In genomic region chr5:142812621-142812975, GRCm38 (mm10) we compare ENCODE assay signal across 8 mouse cellular contexts. TPM values are rescaled to one million over a fixed set of nuclear protein-coding genes. Genes with fewer than 3 reads are reported as not detected.
DNase-seq lines count a peak whose midpoint lies in the region; ATAC-seq and TF ChIP-seq lines count a peak whose summit lies in the region.

No protein-coding gene starts in this region.

- TF ChIP-seq EP300 in heart, postnatal 0 days (IDR thresholded peaks at IDR 0.05; ENCODE audit: low read depth): no peak

- H3ac ChIP-seq in myocyte (ENCODE audit: control insufficient read depth, insufficient read length): peak overlapping the region; percentile 92

- intact Hi-C loops in heart, postnatal 10 days (cut with DNase I): loop anchor here (5.0 kb wide), 1 partner anchor 65 kb away; no protein-coding TSS in a partner anchor
- intact Hi-C loops in gastrocnemius, postnatal 36 days (cut with DNase I): loop anchor here (5.0 kb wide), 1 partner anchor 40 kb away; no protein-coding TSS in a partner anchor

- 32% methylated on average over 8 of the region's 8 CpGs for WGBS in heart, postnatal 0 days
- WGBS in embryonic facial prominence, embryonic 14.5 days: 5% methylated on average over 8 of the region's 8 CpGs
- WGBS in intestine, postnatal 0 days: 13% methylated on average over 8 of the region's 8 CpGs

- peak overlapping the region; percentile 98; the same call in 1 of the 2 replicates for H3K9ac ChIP-seq in heart, postnatal 0 days (replicated peaks; ENCODE audit: low read depth, low read length)
- peak overlapping the region; percentile 100 for H3K9ac ChIP-seq in embryonic facial prominence, embryonic 14.5 days (ENCODE audit: low read depth, low read length)
- peak overlapping the region; percentile 99 for H3K9ac ChIP-seq in intestine, postnatal 0 days (ENCODE audit: low read depth, low read length)

- peaks cover 31% of the 10 kb centered on the region for H3K4me1 ChIP-seq in heart, postnatal 0 days (ENCODE audit: control insufficient read depth, insufficient read depth)
- H3K4me1 ChIP-seq in embryonic facial prominence, embryonic 14.5 days (ENCODE audit: control insufficient read depth, insufficient read depth, low read length): peaks cover 36% of the 10 kb centered on the region
- H3K4me1 ChIP-seq in intestine, postnatal 0 days (replicated peaks; ENCODE audit: control insufficient read depth, insufficient read depth, low read length): peaks cover 21% of the 10 kb centered on the region; the same call in 1 of the 2 replicates

- H3K4me3 ChIP-seq in heart, postnatal 0 days (ENCODE audit: low read depth, low read length): peak overlapping the region; percentile 88
- H3K4me3 ChIP-seq in embryonic facial prominence, embryonic 14.5 days (ENCODE audit: low read depth, low read length): peak overlapping the region; percentile 98
- peak overlapping the region; percentile 92 for H3K4me3 ChIP-seq in intestine, postnatal 0 days (ENCODE audit: low read depth, low read length)
- peak overlapping the region; percentile 99 for H3K4me3 ChIP-seq in myocyte

- no peak for TF ChIP-seq POLR2A in myocyte (IDR thresholded peaks at IDR 0.05; ENCODE audit: insufficient read length, low read depth)

- peak overlapping the region; percentile 99 for H3K27ac ChIP-seq in heart, postnatal 0 days (ENCODE audit: low read depth)
- peak overlapping the region; percentile 100 for H3K27ac ChIP-seq in embryonic facial prominence, embryonic 14.5 days (replicated peaks; ENCODE audit: low read depth, low read length)
- H3K27ac ChIP-seq in intestine, postnatal 0 days (ENCODE audit: low read depth, low read length): peak overlapping the region; percentile 41; the same call in 1 of the 2 replicates

- H3K9me3 ChIP-seq in heart, postnatal 0 days (replicated peaks; ENCODE audit: control insufficient read depth, low read length): no peaks in the 10 kb centered on the region
- H3K9me3 ChIP-seq in embryonic facial prominence, embryonic 14.5 days (ENCODE audit: control insufficient read depth, low read length): no peaks in the 10 kb centered on the region
- no peaks in the 10 kb centered on the region for H3K9me3 ChIP-seq in intestine, postnatal 0 days (ENCODE audit: control insufficient read depth)

- peaks cover 90% of the 10 kb centered on the region for H3K79me2 ChIP-seq in myocyte (ENCODE audit: control insufficient read depth, insufficient read depth)

- no peak for ATAC-seq in heart, postnatal 0 days (ENCODE audit: insufficient read depth, low read depth)
- no peak for ATAC-seq in embryonic facial prominence, embryonic 14.5 days (ENCODE audit: low read depth)
- ATAC-seq in intestine, postnatal 0 days: no peak

- H3K4me2 ChIP-seq in heart, postnatal 0 days (ENCODE audit: low read depth, low read length): peak overlapping the region; percentile 92
- peak overlapping the region; percentile 99 for H3K4me2 ChIP-seq in embryonic facial prominence, embryonic 14.5 days (ENCODE audit: low read depth, low read length)
- peak overlapping the region; percentile 92 for H3K4me2 ChIP-seq in intestine, postnatal 0 days (replicated peaks; ENCODE audit: low read depth)
- peak overlapping the region; percentile 83 for H3K4me2 ChIP-seq in myocyte (ENCODE audit: low read depth)

- no peaks in the 10 kb centered on the region for H3K27me3 ChIP-seq in heart, postnatal 0 days (ENCODE audit: control insufficient read depth, insufficient read depth, low read length)
- no peaks in the 10 kb centered on the region for H3K27me3 ChIP-seq in embryonic facial prominence, embryonic 14.5 days (replicated peaks; ENCODE audit: control insufficient read depth, insufficient read depth, low read length)
- H3K27me3 ChIP-seq in intestine, postnatal 0 days (replicated peaks; ENCODE audit: control insufficient read depth, insufficient read depth, low read length): no peaks in the 10 kb centered on the region
- H3K27me3 ChIP-seq in myocyte (ENCODE audit: control insufficient read depth, insufficient read depth, insufficient read length): no peaks in the 10 kb centered on the region

- H3K36me3 ChIP-seq in heart, postnatal 0 days (replicated peaks; ENCODE audit: control insufficient read depth, insufficient read depth, low read length): peaks cover 7% of the 10 kb centered on the region; the same call in 1 of the 2 replicates
- H3K36me3 ChIP-seq in embryonic facial prominence, embryonic 14.5 days (ENCODE audit: control insufficient read depth, insufficient read depth, low read length): peaks cover 61% of the 10 kb centered on the region
- H3K36me3 ChIP-seq in intestine, postnatal 0 days (ENCODE audit: control insufficient read depth, insufficient read depth): no peaks in the 10 kb centered on the region; the same call in 1 of the 2 replicates
- peaks cover 6% of the 10 kb centered on the region for H3K36me3 ChIP-seq in myocyte (ENCODE audit: control insufficient read depth, insufficient read depth)

- DNase-seq in heart, postnatal 0 days (ENCODE audit: low spot score): no peak
- no peak for DNase-seq in heart, postnatal 10 days
- DNase-seq in embryonic facial prominence, embryonic 14.5 days (ENCODE audit: low spot score): no peak
- DNase-seq in spleen, adult 12 weeks (ENCODE audit: low spot score): no peak
- no peak for DNase-seq in gastrocnemius, postnatal 36 days
- no peak for DNase-seq in layer of hippocampus, adult 9-10 months (ENCODE audit: low spot score)

- TF ChIP-seq CTCF in heart, postnatal 0 days (IDR thresholded peaks at IDR 0.05; ENCODE audit: low read depth): no peak
- no peak for TF ChIP-seq CTCF in intestine, postnatal 0 days (IDR thresholded peaks at IDR 0.05; ENCODE audit: low read depth)

TF ChIP-seq in myocyte, 11 proteins besides CTCF, POLR2A, EP300 and RAD21:
- TF ChIP-seq MYOG (IDR thresholded peaks at IDR 0.05; ENCODE audit: control insufficient read depth in 1 of 3, insufficient read depth in 1 of 3, insufficient read length in 2 of 3, low read depth in 2 of 3): no peak
- no peak for TF ChIP-seq MYOD1 (IDR thresholded peaks at IDR 0.05; ENCODE audit: control insufficient read depth in 1 of 3, insufficient read length in 2 of 3, low read depth in 2 of 3)
- no peak for TF ChIP-seq MAX (IDR thresholded peaks at IDR 0.05; ENCODE audit: low read depth)
- TF ChIP-seq CEBPB (IDR thresholded peaks at IDR 0.05; ENCODE audit: insufficient read depth, poor library complexity, severe bottlenecking): no peak
- TF ChIP-seq SRF (IDR thresholded peaks at IDR 0.05; ENCODE audit: control insufficient read depth, insufficient read length, low read depth): no peak
- no peak for TF ChIP-seq TCF12 (IDR thresholded peaks at IDR 0.05; ENCODE audit: insufficient read depth, poor library complexity, severe bottlenecking)
- TF ChIP-seq TCF3 (IDR thresholded peaks at IDR 0.05; ENCODE audit: insufficient read length, low read depth): no peak
- TF ChIP-seq E2F4 (IDR thresholded peaks at IDR 0.05; ENCODE audit: insufficient read depth): no peak
- TF ChIP-seq POLR2AphosphoS2 (IDR thresholded peaks at IDR 0.05; ENCODE audit: insufficient read length, low read depth): no peak
- TF ChIP-seq REST (IDR thresholded peaks at IDR 0.05; ENCODE audit: insufficient read depth, insufficient read length): no peak
- TF ChIP-seq USF1 (IDR thresholded peaks at IDR 0.05; ENCODE audit: low read depth): no peak
TF ChIP-seq in myocyte: peak in this region for 0.

RNA-seq across cellular contexts. Expression of gene Tnrc18, which starts 4.9 kb away (rescaled TPM):
- total RNA-seq in heart, postnatal 0 days (2014; rRNA removed; ENCODE audit: low replicate concordance): 69.3 and 79.0 TPM in 2 replicates
- polyA plus RNA-seq in heart, postnatal 0 days (2015; fragmentation: Nextera tagmentation; extraction: Ambion mirVana): 10.4 TPM in 2 replicates
- total RNA-seq in heart, postnatal 10 days (2021): 10 to 100 TPM; 80.1 to 91.3 TPM
- polyA plus RNA-seq in embryonic facial prominence, embryonic 14.5 days (2014; fragmentation: Nextera tagmentation; extraction: Ambion mirVana): 32.9 and 36.9 TPM in 2 replicates
- 9.9 and 11.7 TPM in 2 replicates for polyA plus RNA-seq in intestine, postnatal 0 days (2015; fragmentation: Nextera tagmentation; extraction: Ambion mirVana)
- 26.2 TPM for polyA plus RNA-seq in myocyte (2012; fragmentation: generic; extraction: Trizol)
- 10 to 100 TPM; 27.1 to 27.6 TPM for total RNA-seq in gastrocnemius, postnatal 36 days (2021)

Comparison
In these comparisons a context has a peak if more than half of its experiments do, and no peak if none do; other contexts are left out.
1. H3K27ac ChIP-seq: peak in every context shown above with its lines; median percentile 100 in embryonic facial prominence, embryonic 14.5 days; 99 in heart, postnatal 0 days; 41 in intestine, postnatal 0 days.